ENCODE assay signal across 8 mouse cellular contexts in genomic region chr3:36475532-36476087, GRCm38 (mm10). TPM values are rescaled to one million over a fixed set of nuclear protein-coding genes. Genes with fewer than 3 reads are reported as not detected.
DNase-seq lines count a peak whose midpoint lies in the region; ATAC-seq and TF ChIP-seq lines count a peak whose summit lies in the region.

Gene Anxa5, minus strand, starts transcription at chr3:36475894.
Gene 1810062G17Rik, plus strand, starts transcription at chr3:36475937.

- DNase-seq in brain, embryonic 14.5 days (ENCODE audit: low read depth): peak; percentile 95
- peak; percentile 95 for DNase-seq in liver, adult 2 months (ENCODE audit: extremely low read depth, low read depth, low spot score)
- DNase-seq in splenic B cell, adult 2 months (ENCODE audit: low read depth, low spot score): peak; percentile 98

- H3K9ac ChIP-seq in heart, embryonic 11.5 days (ENCODE audit: low read depth, low read length): peak within 1 kb of the TSS; percentile 82
- H3K9ac ChIP-seq in kidney, embryonic 16.5 days (replicated peaks; ENCODE audit: low read length): peak within 1 kb of the TSS; percentile 79
- H3K9ac ChIP-seq in liver, adult 2 months (ENCODE audit: low read depth, low read length): peak within 1 kb of the TSS; percentile 74

- peak within 1 kb of the TSS; percentile 89 for H3K4me3 ChIP-seq in C2C12 (ENCODE audit: insufficient read depth, poor library complexity, severe bottlenecking)
- H3K4me3 ChIP-seq in erythroblast, embryonic 14.5 days (replicated peaks): peak within 1 kb of the TSS; percentile 65
- H3K4me3 ChIP-seq in heart, embryonic 11.5 days (ENCODE audit: low read depth, low read length): peak within 1 kb of the TSS; percentile 87
- H3K4me3 ChIP-seq in kidney, embryonic 16.5 days (ENCODE audit: low read length): peak within 1 kb of the TSS; percentile 73
- H3K4me3 ChIP-seq in liver, adult 2 months (ENCODE audit: insufficient read depth, low read depth, low read length): peak within 1 kb of the TSS; percentile 76
- H3K4me3 ChIP-seq in myocyte: peak within 1 kb of the TSS; percentile 90

- H3K79me2 ChIP-seq in C2C12 (ENCODE audit: control insufficient read depth, insufficient read depth) (peaks cover 60% of the 10 kb centered on the region), myocyte (ENCODE audit: control insufficient read depth, insufficient read depth) (peaks cover 48% of the 10 kb centered on the region)
- H3K79me2 ChIP-seq in liver, adult 2 months (ENCODE audit: control insufficient read depth, insufficient read depth, low read length): no peaks in the 10 kb centered on the region

- H3ac ChIP-seq in C2C12 (ENCODE audit: control insufficient read depth, insufficient read length, low read depth): peak within 1 kb of the TSS; percentile 80
- peak within 1 kb of the TSS; percentile 29 for H3ac ChIP-seq in myocyte (ENCODE audit: control insufficient read depth, insufficient read length)

- peaks cover 11% of the 10 kb centered on the region for H3K36me3 ChIP-seq in C2C12 (ENCODE audit: control insufficient read depth, insufficient read depth)
- no peaks in the 10 kb centered on the region for H3K36me3 ChIP-seq in erythroblast, embryonic 14.5 days (ENCODE audit: control insufficient read depth)
- H3K36me3 ChIP-seq in heart, embryonic 11.5 days (ENCODE audit: control insufficient read depth, insufficient read depth, low read length): no peaks in the 10 kb centered on the region
- no peaks in the 10 kb centered on the region for H3K36me3 ChIP-seq in kidney, embryonic 16.5 days (ENCODE audit: insufficient read depth, low read length)
- no peaks in the 10 kb centered on the region for H3K36me3 ChIP-seq in liver, adult 2 months (ENCODE audit: control insufficient read depth, insufficient read depth, low read length)
- H3K36me3 ChIP-seq in myocyte (ENCODE audit: control insufficient read depth, insufficient read depth): no peaks in the 10 kb centered on the region
- H3K36me3 ChIP-seq in splenic B cell, adult 2 months (ENCODE audit: control insufficient read depth, insufficient read depth, low read length, poor library complexity, severe bottlenecking): no peaks in the 10 kb centered on the region

- H3K4me2 ChIP-seq in heart, embryonic 11.5 days: peak within 1 kb of the TSS; percentile 85
- H3K4me2 ChIP-seq in kidney, embryonic 16.5 days (replicated peaks; ENCODE audit: low read depth, low read length): peak within 1 kb of the TSS; percentile 81
- H3K4me2 ChIP-seq in myocyte (ENCODE audit: low read depth): peak within 1 kb of the TSS; percentile 77

- no peak for TF ChIP-seq CTCF in C2C12 (IDR thresholded peaks at IDR 0.05; ENCODE audit: control insufficient read depth, insufficient read depth, insufficient read length)
- TF ChIP-seq CTCF in brain, embryonic 14.5 days (IDR thresholded peaks at IDR 0.05; ENCODE audit: borderline replicate concordance, extremely low read depth, insufficient read depth, insufficient read length): 0 out of 2 replicates have a peak, but pooled peaks have one; percentile 36
- peak; percentile 62 for TF ChIP-seq CTCF in liver, adult 2 months (IDR thresholded peaks at IDR 0.05; ENCODE audit: low read depth, low read length)

- TF ChIP-seq POLR2A in brain, embryonic 14.5 days (IDR thresholded peaks at IDR 0.05; ENCODE audit: borderline replicate concordance, extremely low read depth, insufficient read depth, insufficient read length, poor library complexity, severe bottlenecking): peak; percentile 20; the same call in 1 of the 2 replicates
- TF ChIP-seq POLR2A in liver, adult 2 months (IDR thresholded peaks at IDR 0.05; ENCODE audit: extremely low read depth, insufficient read depth, low read length): peak; percentile 91
- peak; percentile 89 for TF ChIP-seq POLR2A in myocyte (IDR thresholded peaks at IDR 0.05; ENCODE audit: insufficient read length, low read depth)

- H3K4me1 ChIP-seq in erythroblast, embryonic 14.5 days (ENCODE audit: control insufficient read depth): peaks cover 17% of the 10 kb centered on the region
- H3K4me1 ChIP-seq in heart, embryonic 11.5 days (ENCODE audit: control insufficient read depth, insufficient read depth, low read length): peaks cover 16% of the 10 kb centered on the region
- peaks cover 17% of the 10 kb centered on the region; the same call in 1 of the 2 replicates for H3K4me1 ChIP-seq in kidney, embryonic 16.5 days (ENCODE audit: insufficient read depth, low read length)
- peaks cover 10% of the 10 kb centered on the region for H3K4me1 ChIP-seq in liver, adult 2 months (ENCODE audit: control insufficient read depth, insufficient read depth, low read length)

- ATAC-seq in heart, embryonic 11.5 days (replicated peaks; ENCODE audit: insufficient number of reproducible peaks, low FRiP score, low TSS enrichment): peak; percentile 99
- ATAC-seq in kidney, embryonic 16.5 days (ENCODE audit: low FRiP score, low TSS enrichment): peak; percentile 99

- peak within 1 kb of the TSS; percentile 87 for H3K27ac ChIP-seq in heart, embryonic 11.5 days (ENCODE audit: low read depth, low read length)
- H3K27ac ChIP-seq in kidney, embryonic 16.5 days (ENCODE audit: low read length): peak within 1 kb of the TSS; percentile 88
- H3K27ac ChIP-seq in liver, adult 2 months (replicated peaks; ENCODE audit: insufficient read depth, low read depth, low read length): peak within 1 kb of the TSS; percentile 83

- no peaks in the 10 kb centered on the region for H3K27me3 ChIP-seq in C2C12 (ENCODE audit: control insufficient read depth, insufficient read depth, insufficient read length)
- peaks cover 12% of the 10 kb centered on the region for H3K27me3 ChIP-seq in erythroblast, embryonic 14.5 days (ENCODE audit: control insufficient read depth)
- no peaks in the 10 kb centered on the region for H3K27me3 ChIP-seq in heart, embryonic 11.5 days (ENCODE audit: control insufficient read depth, insufficient read depth, low read length)
- H3K27me3 ChIP-seq in kidney, embryonic 16.5 days (ENCODE audit: insufficient read depth, low read length): no peaks in the 10 kb centered on the region
- no peaks in the 10 kb centered on the region for H3K27me3 ChIP-seq in liver, adult 2 months (ENCODE audit: control insufficient read depth, insufficient read depth, low read length)
- H3K27me3 ChIP-seq in myocyte (ENCODE audit: control insufficient read depth, insufficient read depth, insufficient read length): no peaks in the 10 kb centered on the region
- no peaks in the 10 kb centered on the region for H3K27me3 ChIP-seq in splenic B cell, adult 2 months (ENCODE audit: control insufficient read depth, insufficient read depth, low read length, poor library complexity, severe bottlenecking)

- peaks cover 44% of the 10 kb centered on the region for H3K79me3 ChIP-seq in C2C12 (ENCODE audit: low read depth)

- H3K9me3 ChIP-seq in erythroblast, embryonic 14.5 days (ENCODE audit: control insufficient read depth, low read length): no peaks in the 10 kb centered on the region
- H3K9me3 ChIP-seq in heart, embryonic 11.5 days (replicated peaks; ENCODE audit: control insufficient read depth, low read length): no peaks in the 10 kb centered on the region
- H3K9me3 ChIP-seq in kidney, embryonic 16.5 days (ENCODE audit: low read length): no peaks in the 10 kb centered on the region

- WGBS in heart, embryonic 11.5 days (ENCODE audit: insufficient replicate concordance): under 1% methylated on average over 32 of the region's 32 CpGs
- under 1% methylated on average over 32 of the region's 32 CpGs for WGBS in kidney, embryonic 16.5 days
- under 1% methylated on average over 32 of the region's 32 CpGs for WGBS in liver, adult 2 months

TF ChIP-seq in C2C12, 6 proteins besides CTCF, POLR2A, EP300 and RAD21:
- TF ChIP-seq MAX (IDR thresholded peaks at IDR 0.05): no peak
- no peak for TF ChIP-seq MYOD1 (IDR thresholded peaks at IDR 0.05; ENCODE audit: control insufficient read depth, insufficient read length, low read depth)
- no peak for TF ChIP-seq MYOG (IDR thresholded peaks at IDR 0.05; ENCODE audit: control insufficient read depth, extremely low read depth, insufficient read length)
- TF ChIP-seq FOSL1 (IDR thresholded peaks at IDR 0.05; ENCODE audit: insufficient read depth, low read length, poor library complexity, severe bottlenecking): no peak
- TF ChIP-seq USF1 (IDR thresholded peaks at IDR 0.05; ENCODE audit: low read depth): no peak
- TF ChIP-seq CEBPB (IDR thresholded peaks at IDR 0.05; ENCODE audit: low read depth): no peak

TF ChIP-seq in myocyte, 11 proteins besides CTCF, POLR2A, EP300 and RAD21 (continues in another document):
- peak in 2 of 3 experiments; percentile 47 to 66 for TF ChIP-seq MYOG (IDR thresholded peaks at IDR 0.05; ENCODE audit: control insufficient read depth in 1 of 3, insufficient read depth in 1 of 3, insufficient read length in 2 of 3, low read depth in 2 of 3)
- TF ChIP-seq MYOD1 (IDR thresholded peaks at IDR 0.05; ENCODE audit: control insufficient read depth in 1 of 3, insufficient read length in 2 of 3, low read depth in 2 of 3): peak in 2 of 3 experiments; percentile 66 to 83
- TF ChIP-seq POLR2AphosphoS2 (IDR thresholded peaks at IDR 0.05; ENCODE audit: insufficient read length, low read depth): peak; percentile 98
- TF ChIP-seq TCF3 (IDR thresholded peaks at IDR 0.05; ENCODE audit: insufficient read length, low read depth): no peak
- no peak for TF ChIP-seq USF1 (IDR thresholded peaks at IDR 0.05; ENCODE audit: low read depth)
- no peak for TF ChIP-seq REST (IDR thresholded peaks at IDR 0.05; ENCODE audit: insufficient read depth, insufficient read length)
- TF ChIP-seq E2F4 (IDR thresholded peaks at IDR 0.05; ENCODE audit: insufficient read depth): no peak
- no peak for TF ChIP-seq CEBPB (IDR thresholded peaks at IDR 0.05; ENCODE audit: insufficient read depth, poor library complexity, severe bottlenecking)
- TF ChIP-seq MAX (IDR thresholded peaks at IDR 0.05; ENCODE audit: low read depth): no peak

RNA-seq across cellular contexts. Expression of gene Anxa5, which starts in this region (rescaled TPM):
- polyA plus RNA-seq in C2C12 (2012; fragmentation: generic; extraction: Trizol): 441 TPM
- 52.4 and 66.1 TPM in 2 replicates for polyA plus RNA-seq in brain, embryonic 14.5 days (2012; rRNA removed)
- 0.43 and 0.68 TPM in 2 replicates for polyA plus RNA-seq in erythroblast, embryonic 14.5 days (2012)
- 316 and 392 TPM in 2 replicates for polyA plus RNA-seq in heart, embryonic 11.5 days (2014; fragmentation: Nextera tagmentation; extraction: Ambion mirVana)
- polyA plus RNA-seq in kidney, embryonic 16.5 days (2015; fragmentation: Nextera tagmentation; extraction: Ambion mirVana): 368 and 434 TPM in 2 replicates
- 77.4 and 95.0 TPM in 2 replicates for total RNA-seq in liver, adult 2 months (2014; rRNA removed)
- 152 and 159 TPM in 2 replicates for polyA plus RNA-seq in liver, adult 2 months (2012; rRNA removed)
- polyA plus RNA-seq in myocyte (2012; fragmentation: generic; extraction: Trizol): 313 TPM

RNA-seq across cellular contexts. Expression of gene 1810062G17Rik, which starts in this region (rescaled TPM):
- polyA plus RNA-seq in C2C12 (2012; fragmentation: generic; extraction: Trizol) (0.33 TPM), myocyte (2012; fragmentation: generic; extraction: Trizol) (0.46 TPM)
- 0.33 and 0.37 TPM in 2 replicates for polyA plus RNA-seq in brain, embryonic 14.5 days (2012; rRNA removed)
- not detected in 2 replicates for polyA plus RNA-seq in erythroblast, embryonic 14.5 days (2012)
- polyA plus RNA-seq in heart, embryonic 11.5 days (2014; fragmentation: Nextera tagmentation; extraction: Ambion mirVana): 1.5 TPM in 2 replicates
- 1.4 and 1.9 TPM in 2 replicates for polyA plus RNA-seq in kidney, embryonic 16.5 days (2015; fragmentation: Nextera tagmentation; extraction: Ambion mirVana)
- 1.4 and 1.7 TPM in 2 replicates for total RNA-seq in liver, adult 2 months (2014; rRNA removed)
- 0.87 and 0.91 TPM in 2 replicates for polyA plus RNA-seq in liver, adult 2 months (2012; rRNA removed)

Comparison
In these comparisons a context has a peak if more than half of its experiments do, and no peak if none do; other contexts are left out.
1. Peak in every context shown above with its lines: DNase-seq, ATAC-seq, H3K4me3 ChIP-seq and H3K27ac ChIP-seq.
2. RNA of gene Anxa5 (polyA plus RNA-seq): 441 TPM in C2C12 (single experiment), 368 to 434 TPM in kidney, embryonic 16.5 days, 316 to 392 TPM in heart, embryonic 11.5 days, 313 TPM in myocyte (single experiment), 152 to 159 TPM in liver, adult 2 months and 52.4 to 66.1 TPM in brain, embryonic 14.5 days; 0.43 to 0.68 TPM in erythroblast, embryonic 14.5 days; every median in the first group is over 10 times any median in the second.
3. POLR2A ChIP-seq: peak in every context shown above with its lines; median percentile 91 in liver, adult 2 months; 89 in myocyte; 20 in brain, embryonic 14.5 days.